Mouse (Mus musculus): ENCODE results near the gene Wdr53. TPM values are rescaled to one million over a fixed set of nuclear protein-coding genes. Genes with fewer than 3 reads are reported as not detected.

The Wdr53 gene
- total and polyA plus RNA-seq, 3 experiments: 18.0 to 20.9 TPM; not detected in 1

DNA sequence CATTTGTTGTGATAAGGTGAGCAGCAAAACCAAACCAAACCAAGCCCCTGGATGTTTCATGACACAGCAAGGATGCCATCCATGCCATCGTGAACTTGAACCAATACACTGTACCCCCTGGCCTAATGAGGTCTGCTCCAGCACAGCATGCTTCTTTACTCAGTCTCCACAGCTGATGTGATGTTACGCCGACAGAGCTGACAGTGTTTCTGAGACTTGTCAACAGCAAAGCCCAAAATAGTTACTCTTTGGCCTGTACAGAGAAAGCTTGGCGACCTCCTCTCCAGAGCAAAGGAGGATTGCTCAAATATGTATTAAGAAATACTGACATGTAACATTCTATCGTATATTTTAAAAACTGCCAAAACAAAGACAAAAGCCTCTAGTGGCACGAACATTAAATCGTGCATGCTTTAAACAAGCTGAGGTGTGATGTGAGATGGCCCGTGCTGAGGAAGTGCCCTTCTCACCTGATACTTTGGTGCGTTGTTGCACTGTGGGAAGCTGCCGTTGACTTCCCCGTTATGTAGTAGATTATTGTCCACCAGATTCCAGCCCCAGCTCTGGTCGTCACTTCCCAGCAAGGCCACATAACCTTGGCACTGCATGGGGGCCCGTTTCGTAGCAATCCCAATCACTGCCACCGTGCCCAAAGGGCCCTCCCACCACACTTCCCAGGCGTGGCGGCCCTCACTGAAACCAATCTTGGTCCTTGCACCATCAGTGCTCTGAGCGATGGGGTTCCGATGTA is 8.9 kb upstream of the Wdr53 start (continued):
- TF ChIP-seq CHD1 (IDR thresholded peaks at IDR 0.05; ENCODE audit: low read depth, low read length): no peak
- no peak for TF ChIP-seq USF1 (IDR thresholded peaks at IDR 0.05; ENCODE audit: low read depth, low read length)
- TF ChIP-seq TAL1 (IDR thresholded peaks at IDR 0.05; ENCODE audit: low read length): no peak

DNA sequence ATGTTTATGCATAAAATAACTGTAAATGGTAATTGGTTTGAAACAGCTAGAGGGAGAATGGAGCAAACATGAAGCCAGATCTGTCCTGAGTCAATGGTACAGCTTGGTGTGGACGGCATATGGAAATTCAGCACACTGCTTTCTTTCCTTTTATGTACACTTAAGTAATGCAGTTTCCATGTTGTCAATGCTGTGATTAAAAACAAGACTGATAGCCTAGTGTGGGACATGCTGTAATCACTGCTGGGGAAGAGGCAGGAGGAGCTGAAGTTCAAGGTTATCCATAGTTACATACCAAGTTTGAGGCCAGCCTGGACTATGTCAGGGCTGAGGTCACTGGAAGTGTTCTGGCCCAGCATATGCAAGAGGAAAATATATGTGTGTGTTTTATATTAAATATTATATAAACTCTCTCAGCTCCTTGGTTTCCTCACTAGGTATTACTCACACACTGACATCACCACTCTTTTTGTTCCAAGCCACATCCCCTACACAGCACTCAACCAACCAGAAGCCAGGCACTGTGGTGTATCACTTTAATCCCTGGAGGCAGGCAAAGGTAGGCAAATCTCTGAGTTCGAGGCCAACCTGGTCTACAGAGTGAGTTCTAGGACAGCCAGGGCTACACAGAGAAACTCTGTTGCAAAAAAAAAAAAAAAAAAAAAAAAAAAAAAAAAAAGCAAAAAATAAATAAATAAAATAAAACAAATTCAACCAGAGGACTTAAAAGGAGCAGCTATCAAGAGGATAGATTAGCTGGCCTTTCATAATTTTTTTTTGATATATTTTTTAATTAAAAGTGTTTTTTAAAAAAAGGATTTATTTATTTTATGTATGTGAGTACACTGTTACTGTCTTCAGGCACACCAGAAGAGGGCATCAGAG is 7.4 kb upstream of the Wdr53 start:
- Histone ChIP-seq H3K36me3 (ENCODE audit: control insufficient read depth in 1 of 2, insufficient read depth in 2 of 2, low read length in 2 of 2) (peaks cover 5 to 10% of the 10 kb centered on the region in 2 experiments; a peak in 3 of 4 replicates), H3K79me2 (ENCODE audit: control insufficient read depth, insufficient read depth, low read length, poor library complexity) (peaks cover 21% of the 10 kb centered on the region), H3K9ac (ENCODE audit: control insufficient read depth, low read depth, low read length, poor library complexity, severe bottlenecking) (no peak overlapping the region), H3K4me3 (ENCODE audit: control insufficient read depth in 1 of 2, insufficient read depth in 1 of 2, low read depth in 2 of 2, low read length in 2 of 2) (no peak overlapping the region), H3K9me3 (replicated peaks; ENCODE audit: insufficient read depth, low read length) (no peaks in the 10 kb centered on the region), H3K27me3 (ENCODE audit: control insufficient read depth in 1 of 2, insufficient read depth in 2 of 2, low read length in 2 of 2) (no peaks in the 10 kb centered on the region), H3K27ac (ENCODE audit: control insufficient read depth, low read depth, low read length) (no peak overlapping the region), H3K4me1 (ENCODE audit: control insufficient read depth in 1 of 2, insufficient read depth in 2 of 2, low read length in 2 of 2) (no peaks in the 10 kb centered on the region; a peak in 1 of 4 replicates)
- no peak for DNase-seq (ENCODE audit: low read depth, low spot score)
- no peak for TF ChIP-seq CHD2 (IDR thresholded peaks at IDR 0.05; ENCODE audit: low read length)
- peak; percentile 48 for TF ChIP-seq ZNF384 (IDR thresholded peaks at IDR 0.05; ENCODE audit: low read depth, low read length)

DNA sequence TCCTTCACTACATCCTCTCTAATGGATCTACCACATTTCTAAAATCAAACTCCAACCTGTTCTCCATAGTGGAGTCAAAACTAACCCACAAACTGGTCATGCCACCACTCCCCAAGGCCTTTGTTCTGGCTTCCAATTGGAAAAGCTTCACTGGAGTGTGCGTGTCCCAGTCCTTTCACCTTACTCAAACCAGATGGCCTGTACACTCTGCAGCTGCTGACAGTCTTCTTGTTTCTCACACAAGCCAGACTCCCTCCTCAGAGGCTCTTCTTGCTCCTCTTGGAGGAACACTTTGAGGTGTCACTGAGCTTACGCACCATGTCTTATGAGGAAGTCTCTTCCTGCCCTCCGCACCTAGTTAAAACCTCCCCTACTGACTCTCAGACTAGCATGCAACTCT is 3.1 kb upstream of the Wdr53 start:
- Histone ChIP-seq H3K27me3 (ENCODE audit: control insufficient read depth in 1 of 2, insufficient read depth in 2 of 2, low read length in 2 of 2) (no peaks in the 10 kb centered on the region), H3K9ac (ENCODE audit: control insufficient read depth, low read depth, low read length, poor library complexity, severe bottlenecking) (no peak overlapping the region), H3K9me3 (replicated peaks; ENCODE audit: insufficient read depth, low read length) (no peaks in the 10 kb centered on the region), H3K27ac (ENCODE audit: control insufficient read depth, low read depth, low read length) (no peak overlapping the region), H3K79me2 (ENCODE audit: control insufficient read depth, insufficient read depth, low read length, poor library complexity) (peaks cover 46% of the 10 kb centered on the region), H3K4me3 (ENCODE audit: control insufficient read depth in 1 of 2, insufficient read depth in 1 of 2, low read depth in 2 of 2, low read length in 2 of 2) (no peak overlapping the region), H3K36me3 (ENCODE audit: control insufficient read depth in 1 of 2, insufficient read depth in 2 of 2, low read length in 2 of 2) (peaks cover 0 to 30% of the 10 kb centered on the region in 2 experiments; a peak in 3 of 4 replicates), H3K4me1 (ENCODE audit: control insufficient read depth in 1 of 2, insufficient read depth in 2 of 2, low read length in 2 of 2) (peaks cover 8 to 10% of the 10 kb centered on the region in 2 experiments)
- no peak for DNase-seq (ENCODE audit: low read depth, low spot score)
- TF ChIP-seq EP300 (IDR thresholded peaks at IDR 0.05; ENCODE audit: low read depth in 1 of 2, low read length in 2 of 2): no peak

DNA sequence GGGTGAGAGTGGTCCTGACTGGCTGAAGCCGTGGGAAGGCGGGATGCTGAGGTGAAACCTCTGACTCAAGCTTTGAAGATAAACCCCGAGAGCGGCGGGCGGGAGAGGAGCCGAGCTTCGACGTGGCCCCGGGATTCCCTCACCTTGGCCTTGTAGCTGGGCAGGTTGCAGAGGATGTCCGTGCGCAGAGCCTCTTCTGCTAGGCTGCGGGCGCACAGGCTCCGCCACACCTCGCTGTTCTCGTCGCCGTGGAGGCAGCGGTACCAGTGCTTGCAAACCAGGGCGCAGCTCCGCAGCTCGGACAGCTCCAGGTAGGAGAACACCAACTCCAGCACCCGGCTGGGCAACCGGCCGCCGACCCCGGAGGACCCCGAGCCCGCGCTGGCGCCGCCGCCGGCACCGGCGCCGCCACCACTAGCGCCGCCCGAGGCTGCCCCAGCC is 656 bp upstream of the Wdr53 start:
- H3K27me3 ChIP-seq (ENCODE audit: control insufficient read depth in 1 of 2, insufficient read depth in 2 of 2, low read length in 2 of 2): no peaks in the 10 kb centered on the region
- 0 out of 2 replicates have a peak, but pooled peaks have one; percentile 9 for TF ChIP-seq NRF1 (IDR thresholded peaks at IDR 0.05; ENCODE audit: insufficient read depth, low read depth, low read length, poor library complexity, severe bottlenecking)
- 0 out of 2 replicates have a peak, but pooled peaks have one; percentile 1 for TF ChIP-seq ZC3H11A (IDR thresholded peaks at IDR 0.05; ENCODE audit: low read depth, low read length)
- TF ChIP-seq JUND (IDR thresholded peaks at IDR 0.05; ENCODE audit: low read depth, low read length): no peak
- TF ChIP-seq MAFK (IDR thresholded peaks at IDR 0.05; ENCODE audit: borderline replicate concordance, low read depth, low read length): no peak
- TF ChIP-seq POLR2AphosphoS2 (IDR thresholded peaks at IDR 0.05; ENCODE audit: low read length): no peak
- TF ChIP-seq MAX (IDR thresholded peaks at IDR 0.05; ENCODE audit: low read length): peak; percentile 44; the same call in 1 of the 2 replicates
- no peaks in the 10 kb centered on the region for H3K9me3 ChIP-seq (replicated peaks; ENCODE audit: insufficient read depth, low read length)
- peak overlapping the region; percentile 66 for H3K9ac ChIP-seq (ENCODE audit: control insufficient read depth, low read depth, low read length, poor library complexity, severe bottlenecking)
- peak; percentile 80 for DNase-seq (ENCODE audit: low read depth, low spot score)
- peak overlapping the region; percentile 33 for H3K27ac ChIP-seq (ENCODE audit: control insufficient read depth, low read depth, low read length)
- peaks cover 38% of the 10 kb centered on the region for H3K79me2 ChIP-seq (ENCODE audit: control insufficient read depth, insufficient read depth, low read length, poor library complexity)
- H3K36me3 ChIP-seq (ENCODE audit: control insufficient read depth in 1 of 2, insufficient read depth in 2 of 2, low read length in 2 of 2): peaks cover 0 to 30% of the 10 kb centered on the region in 2 experiments; a peak in 2 of 4 replicates
- H3K4me3 ChIP-seq (ENCODE audit: control insufficient read depth in 1 of 2, insufficient read depth in 1 of 2, low read depth in 2 of 2, low read length in 2 of 2): peak overlapping the region; percentile 95 to 97
- H3K4me1 ChIP-seq (ENCODE audit: control insufficient read depth in 1 of 2, insufficient read depth in 2 of 2, low read length in 2 of 2): peaks cover 8 to 10% of the 10 kb centered on the region in 2 experiments

Measured in MEL (cell line).